Mouse (Mus musculus) thymus, postnatal 10 days (tissue): ENCODE results near the gene P2rx6.
"Not testable (repeated sequence)": the region's sequence is repeated elsewhere in the genome, so short reads cannot be mapped to it uniquely, and the experiment has no call there.

Source experiments
- DNase-seq, 2 experiments: peaks; one replicate each; pipeline ENCODE4 v3.0.0; 2021; ENCODE audit warnings: low spot score in 2 of 2

Gene P2rx6

DNA sequence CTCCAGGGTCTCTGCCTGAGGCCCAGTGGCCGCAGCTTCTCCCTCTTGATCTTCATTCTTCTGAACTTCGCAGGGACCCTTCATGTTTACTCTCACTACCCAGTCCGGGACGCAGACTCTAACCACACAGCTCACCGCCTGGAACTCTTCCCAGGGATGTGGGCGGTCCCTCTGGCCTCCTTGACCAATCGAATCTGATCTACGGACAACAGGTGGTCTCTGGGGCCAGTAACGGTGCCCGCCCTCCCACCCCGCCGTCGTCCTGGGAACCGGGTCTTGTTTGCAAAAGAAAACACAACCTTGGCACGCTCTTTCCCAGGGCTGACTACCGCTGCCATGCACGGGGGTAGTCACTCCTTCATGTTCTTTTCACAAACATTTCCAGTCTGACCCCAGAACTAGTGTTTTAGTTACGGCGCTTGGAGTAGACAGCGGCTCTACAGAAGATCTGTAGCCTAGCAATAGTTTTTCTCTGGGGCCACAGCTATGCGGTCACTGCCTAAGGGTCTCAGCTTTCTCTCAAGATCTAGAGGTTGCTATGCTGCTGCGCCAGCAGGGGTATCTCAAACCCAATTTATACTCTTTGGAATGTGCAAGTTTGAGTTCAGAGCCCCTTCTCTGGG lies 446 bp upstream of the P2rx6 start, which contains the start of gene Lrrc74b:
Gene Lrrc74b, minus strand, starts transcription at position 120 of the 623 bp plus-strand sequence.
- DNase-seq = no peak

- no peak for DNase-seq
Measured at GRCm38 (mm10) chr16:17563580-17563979, 1.9 kb downstream of the P2rx6 start.

GRCm38 (mm10) chr16:17564221-17564620 lies 2.5 kb downstream of the P2rx6 start:
- no peak for DNase-seq

DNA sequence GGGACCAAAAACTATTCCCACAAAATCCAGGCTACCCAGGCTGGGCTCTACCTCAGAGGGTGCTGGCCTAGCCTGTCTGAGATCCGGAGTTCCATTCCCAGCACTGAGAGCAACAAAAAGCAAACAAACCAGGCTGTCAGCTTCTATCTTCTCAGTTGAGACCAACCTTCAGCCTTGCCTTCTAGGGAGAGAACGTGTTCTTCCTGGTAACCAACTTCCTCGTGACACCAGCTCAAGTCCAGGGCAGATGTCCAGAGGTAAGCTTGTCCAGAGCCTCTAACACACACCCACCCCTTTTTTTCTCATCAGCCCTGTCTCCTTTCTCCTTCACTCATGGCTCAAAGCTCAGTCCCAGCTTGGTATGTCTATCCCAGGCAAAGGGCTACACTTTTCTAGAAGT lies 3.1 kb downstream of the P2rx6 start:
- DNase-seq = no peak

DNA sequence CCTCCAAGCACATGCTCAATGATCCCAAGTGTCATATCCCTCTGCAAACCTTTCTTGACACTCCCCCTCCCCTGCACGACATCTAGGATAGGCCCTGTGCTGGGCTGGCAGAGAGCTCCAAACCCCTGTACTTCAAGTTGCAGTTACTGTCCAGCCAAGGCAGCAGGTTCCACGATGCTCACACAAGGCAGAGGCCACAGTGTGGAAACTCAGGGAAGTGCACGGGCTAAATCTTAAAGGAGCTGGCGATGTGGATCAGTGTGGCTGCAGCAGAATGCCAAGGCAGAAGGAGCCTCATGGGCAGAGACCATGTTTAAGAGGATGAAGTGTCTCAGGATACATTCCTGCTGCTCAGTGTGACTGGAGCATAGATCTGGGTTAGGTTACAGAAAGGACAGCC lies 4.5 kb downstream of the P2rx6 start:
- DNase-seq = no peak

- no peak for DNase-seq
Measured at GRCm38 (mm10) chr16:17575870-17576824, 14.5 kb downstream of the P2rx6 start.

GRCm38 (mm10) chr16:17576825-17577215 lies 15.1 kb downstream of the P2rx6 start:
- DNase-seq = no peak

DNA sequence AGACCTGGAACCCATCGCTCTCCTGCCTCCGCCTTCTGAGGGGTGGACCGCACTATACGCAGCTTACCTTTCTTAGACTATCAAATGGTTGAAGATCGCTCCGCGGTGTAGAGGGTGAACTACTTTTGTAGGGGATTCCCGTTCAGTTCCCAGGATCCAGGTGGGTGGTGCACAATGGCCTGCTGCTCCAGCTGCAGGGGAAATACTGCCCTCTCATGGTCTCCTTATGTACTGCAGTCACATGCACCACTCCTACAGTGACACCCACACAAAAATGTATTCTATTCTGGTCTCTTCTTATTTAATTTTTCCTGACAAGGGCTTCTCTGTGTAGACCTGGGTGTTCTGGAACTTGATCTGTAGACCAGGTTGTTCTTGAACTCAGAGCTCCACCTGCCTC lies 21.4 kb downstream of the P2rx6 start, which contains the start of gene Slc7a4:
Gene Slc7a4, minus strand, starts transcription at position 151 of the 400 bp plus-strand sequence.
- peak in 1 of 2 experiments; percentile 22 for DNase-seq

DNA sequence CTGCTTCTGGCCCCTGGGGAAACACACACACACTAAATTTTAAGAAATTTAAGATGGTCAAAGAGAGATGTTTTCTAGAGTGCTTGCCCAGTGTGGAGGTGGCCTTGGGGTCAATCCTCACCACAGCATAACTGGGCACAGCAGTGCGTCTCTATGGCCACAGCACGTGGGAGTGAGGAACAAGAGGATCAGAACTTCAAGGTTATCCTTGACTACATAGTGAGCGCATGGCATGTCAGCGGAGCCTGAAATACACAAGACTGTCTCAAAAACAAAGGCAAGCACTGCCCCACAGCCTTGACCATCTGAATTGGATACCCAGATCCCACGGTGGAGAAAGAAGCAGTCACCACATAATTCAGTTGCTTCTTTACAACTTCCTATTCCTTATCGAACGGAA lies 22.9 kb downstream of the P2rx6 start:
- no peak for DNase-seq

GRCm38 (mm10) chr16:17590731-17591130 lies 29.0 kb downstream of the P2rx6 start:
- DNase-seq = no peak

DNA sequence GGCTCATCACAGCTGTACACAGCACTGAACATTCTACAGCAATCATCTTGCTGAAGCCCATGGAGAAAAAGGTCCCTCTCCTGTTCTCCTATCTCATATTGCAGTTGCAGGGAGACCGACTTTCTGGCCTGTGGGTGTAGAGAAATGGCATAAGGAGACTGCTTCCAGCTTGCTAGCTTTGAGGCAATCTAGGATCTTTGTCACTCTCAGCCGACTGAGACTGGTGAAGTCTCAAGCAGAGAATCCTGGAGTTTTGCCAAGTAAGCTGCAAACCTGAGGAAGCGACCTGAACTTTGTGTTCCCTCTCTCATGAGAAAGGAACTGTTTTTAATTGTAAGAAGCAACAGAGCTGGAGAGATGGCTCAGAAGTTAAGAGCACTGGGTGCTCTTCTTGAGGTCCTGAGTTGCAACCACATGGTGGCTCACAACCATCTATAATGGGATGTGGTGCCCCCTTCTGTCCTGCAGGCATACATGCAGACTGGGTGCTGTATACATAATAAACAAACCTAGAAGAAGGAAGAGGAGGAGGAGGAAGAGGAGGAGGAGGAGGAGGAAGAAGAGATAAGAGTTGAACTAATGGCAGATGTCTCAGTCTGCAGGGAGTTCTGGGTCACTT lies 39.4 kb downstream of the P2rx6 start:
- DNase-seq = peak in 1 of 2 experiments; percentile 13

DNA sequence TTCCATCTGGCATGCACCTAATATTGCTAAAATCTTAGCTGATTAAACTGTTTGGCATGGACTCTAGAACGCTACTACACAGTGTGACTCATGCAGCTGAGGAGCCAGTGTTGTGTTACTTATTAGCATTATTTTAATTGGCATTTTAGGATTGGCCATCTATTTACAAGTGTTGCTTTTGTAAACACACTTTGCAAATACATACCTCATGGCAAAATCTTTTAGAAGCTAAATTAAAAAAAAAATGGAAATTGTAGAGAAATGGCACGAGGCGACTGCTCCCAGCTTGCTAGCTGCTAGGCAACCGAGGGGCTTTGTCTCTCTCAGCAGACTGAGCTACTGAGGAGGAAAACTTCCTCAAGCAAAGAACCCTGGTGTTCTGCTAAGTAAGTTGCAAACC lies 43.3 kb downstream of the P2rx6 start:
- DNase-seq = no peak

- DNase-seq = no peak
Measured at GRCm38 (mm10) chr16:17605684-17606083, 44.0 kb downstream of the P2rx6 start.

- no peak for DNase-seq
Measured at GRCm38 (mm10) chr16:17611383-17611782, 49.7 kb downstream of the P2rx6 start.

DNA sequence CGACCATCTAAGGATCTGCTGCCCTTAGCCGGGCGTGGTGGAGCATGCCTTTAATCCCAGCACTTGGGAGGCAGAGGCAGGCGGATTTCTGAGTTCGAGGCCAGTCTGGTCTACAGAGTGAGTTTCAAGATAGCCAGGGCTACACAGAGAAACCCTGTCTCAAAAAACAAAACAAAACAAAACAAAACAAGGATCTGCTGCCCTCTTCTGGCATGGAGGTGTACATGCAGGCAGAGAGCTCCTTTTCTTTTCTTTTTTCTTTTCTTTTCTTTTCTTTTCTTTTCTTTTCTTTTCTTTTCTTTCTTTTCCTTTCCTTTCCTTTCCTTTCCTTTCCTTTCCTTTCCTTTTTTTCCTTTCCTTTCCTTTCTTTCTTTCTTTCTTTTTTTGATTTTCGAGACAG lies 53.1 kb downstream of the P2rx6 start:
- not testable (repeated sequence) for DNase-seq

DNA sequence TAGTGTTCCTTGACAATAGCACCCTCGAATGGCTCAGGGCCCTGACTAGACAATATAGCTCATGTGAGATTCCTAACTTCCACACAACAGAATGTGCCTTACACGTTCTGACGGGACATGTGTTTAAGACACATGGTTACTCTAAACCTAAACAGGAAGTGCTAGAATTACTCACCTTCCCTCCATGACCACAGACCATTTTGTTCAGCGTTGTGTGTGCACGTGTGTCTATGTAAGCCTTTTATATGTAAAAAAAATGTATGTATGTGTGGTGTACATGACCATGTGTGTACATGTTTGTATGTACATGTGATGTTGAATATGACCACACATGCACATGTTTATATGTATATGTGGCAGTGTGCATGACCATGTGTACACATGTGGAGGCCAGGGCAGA lies 54.5 kb downstream of the P2rx6 start:
- no peak for DNase-seq

DNA sequence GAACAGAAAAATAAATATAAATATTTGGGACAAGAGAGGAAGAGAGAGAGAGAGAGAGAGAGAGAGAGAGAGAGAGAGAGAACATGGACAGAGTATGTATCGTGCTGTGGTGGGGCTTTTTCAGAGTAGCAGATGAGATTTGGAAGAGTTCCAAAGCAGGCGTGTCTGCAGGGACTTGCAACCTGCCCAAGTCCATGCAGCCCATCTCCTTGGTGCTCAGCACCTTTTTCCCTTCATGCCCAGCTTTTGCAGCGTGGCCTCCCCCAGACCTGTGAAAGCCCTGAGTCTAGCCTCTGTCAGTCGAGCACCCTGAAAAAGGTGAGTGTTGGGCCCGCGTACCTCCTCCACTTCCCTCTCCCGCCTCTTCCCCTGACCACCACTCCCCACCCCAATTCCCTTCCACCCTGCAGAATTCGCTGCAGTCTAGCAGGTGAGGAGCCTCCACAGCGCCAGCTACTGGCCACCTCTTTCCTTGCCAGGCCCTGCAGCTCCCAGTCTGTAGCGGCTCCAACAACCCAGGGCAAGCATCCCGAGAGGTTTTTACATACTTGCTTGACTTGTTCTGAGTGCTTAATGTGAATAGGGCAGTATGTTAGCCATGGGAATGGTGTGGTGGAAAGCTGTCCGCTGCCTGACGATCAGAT lies 56.4 kb downstream of the P2rx6 start:
- peak; percentile 25 to 53 for DNase-seq

- peak; percentile 84 to 89 for DNase-seq
Measured at GRCm38 (mm10) chr16:17619198-17620105, 57.8 kb downstream of the P2rx6 start, which contains the start of gene Smpd4. Gene Smpd4 (plus strand): TSS chr16:17619354.

DNA sequence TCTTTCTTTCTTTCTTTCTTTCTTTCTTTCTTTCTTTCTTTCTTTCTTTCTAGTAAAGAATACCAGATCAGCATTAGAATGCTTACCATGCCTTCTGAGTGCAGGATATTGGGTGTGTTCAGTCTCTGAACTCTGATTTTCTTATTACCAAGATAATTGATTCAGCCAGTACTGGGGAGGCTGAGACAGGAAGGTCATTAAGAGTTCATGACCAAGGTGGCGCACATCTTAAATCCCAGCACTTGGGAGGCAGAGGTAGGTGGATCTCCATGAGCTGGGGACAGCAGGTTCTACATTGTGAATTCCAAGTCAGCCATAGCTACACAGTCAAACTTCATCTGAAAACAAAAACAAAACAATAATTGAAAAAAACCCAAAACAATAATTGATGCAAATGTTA lies 60.3 kb downstream of the P2rx6 start:
- DNase-seq = no peak

GRCm38 (mm10) chr16:17625488-17626268 lies 64.0 kb downstream of the P2rx6 start:
- DNase-seq = no peak
